Mouse (Mus musculus) thymus, postnatal 10 days (tissue): Measurements from ENCODE around the gene Gzmg.
A peak's percentile ranks its signal among the peaks of the same experiment; 100 is the strongest.
"Not testable (repeated sequence)": the region's sequence is repeated elsewhere in the genome, so short reads cannot be mapped to it uniquely, and the experiment has no call there.

ENCODE experiments used
- DNase-seq, 2 experiments: peaks; one replicate each; pipeline ENCODE4 v3.0.0; 2021; ENCODE audit warnings: low spot score in 2 of 2

The Gzmg gene

DNA sequence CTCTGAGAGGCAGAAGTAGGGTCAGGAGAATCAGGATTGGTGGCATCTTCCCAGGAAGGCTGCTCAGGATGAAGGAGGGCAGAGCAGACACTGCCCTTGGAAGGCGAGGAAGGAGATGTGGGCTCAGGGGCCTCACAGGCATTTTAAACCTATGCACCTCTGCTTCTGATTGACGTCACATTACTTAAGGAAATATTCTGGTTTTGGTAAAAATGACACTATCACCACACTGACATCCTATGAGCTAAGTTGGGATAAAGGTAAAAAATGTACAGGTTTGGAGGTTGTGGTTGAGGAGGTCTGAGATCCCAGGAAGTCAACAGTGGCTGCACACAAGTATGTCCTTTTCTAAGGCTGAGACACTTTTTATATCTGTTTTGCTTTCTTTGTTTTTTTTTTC lies at the start of gene Gzmg:
Gene Gzmg, minus strand, starts transcription at position 101 of the 400 bp plus-strand sequence.
- DNase-seq, result not testable (repeated sequence)

DNA sequence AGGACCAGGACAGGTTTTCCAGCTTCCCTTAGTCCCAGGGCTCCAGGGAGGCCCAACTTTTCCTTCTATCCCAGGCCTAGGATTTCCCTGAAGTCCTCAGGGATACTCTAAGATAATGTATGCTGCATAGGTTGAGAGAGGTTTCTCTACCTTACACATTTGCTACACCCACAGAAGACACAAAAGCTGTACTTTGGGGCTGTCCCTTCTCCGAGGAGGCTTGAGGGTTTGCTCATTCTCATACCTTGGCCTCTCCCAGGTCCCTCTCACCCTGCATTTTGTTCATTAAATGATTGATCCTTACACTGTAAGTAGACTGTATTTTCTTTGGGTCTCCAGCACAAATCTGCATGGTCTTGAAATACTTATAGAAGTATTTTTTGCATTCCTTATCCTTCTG lies 46.2 kb upstream of the Gzmg start:
- DNase-seq, result no peak

DNA sequence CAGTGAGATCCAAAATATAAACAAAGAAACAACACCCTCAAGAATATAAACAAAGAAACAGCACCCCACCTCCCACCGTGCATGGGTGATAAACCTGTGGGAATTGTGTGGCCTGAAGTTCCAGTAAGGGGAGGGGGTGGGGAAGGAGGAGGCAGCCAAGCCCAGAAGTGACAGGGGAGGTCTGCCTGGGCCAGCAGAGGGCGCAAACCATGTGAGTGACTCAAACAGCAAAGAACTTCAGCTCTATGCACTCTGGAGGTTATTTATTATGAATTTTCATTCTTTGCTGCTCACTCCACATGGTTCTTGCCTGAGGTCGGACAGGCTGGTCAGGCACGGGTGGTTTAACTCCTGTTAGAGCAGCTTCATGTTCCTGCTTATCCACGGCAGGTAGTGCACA lies 45.6 kb upstream of the Gzmg start:
- peak in 1 of 2 experiments; percentile 50 for DNase-seq

DNA sequence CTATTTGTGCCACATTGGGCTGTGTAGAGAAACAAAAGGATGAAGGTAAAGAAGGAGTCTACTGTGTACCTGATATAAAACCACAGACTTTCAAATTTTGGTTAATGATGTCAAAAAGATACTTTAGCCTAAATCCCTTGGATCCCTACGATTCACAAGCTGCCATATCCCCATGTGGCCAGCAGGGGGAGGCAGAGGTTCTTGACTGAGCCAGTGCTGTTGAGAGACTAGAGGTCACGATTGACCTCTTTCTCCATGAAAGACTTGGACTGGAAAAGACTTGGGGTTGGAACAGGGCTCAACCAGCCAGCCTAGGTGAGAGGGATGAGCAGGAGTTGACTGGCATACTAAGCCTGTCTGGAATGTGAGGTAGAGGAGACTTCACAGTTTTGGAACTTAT lies 44.6 kb upstream of the Gzmg start:
- peak; percentile 29 to 66 for DNase-seq

DNA sequence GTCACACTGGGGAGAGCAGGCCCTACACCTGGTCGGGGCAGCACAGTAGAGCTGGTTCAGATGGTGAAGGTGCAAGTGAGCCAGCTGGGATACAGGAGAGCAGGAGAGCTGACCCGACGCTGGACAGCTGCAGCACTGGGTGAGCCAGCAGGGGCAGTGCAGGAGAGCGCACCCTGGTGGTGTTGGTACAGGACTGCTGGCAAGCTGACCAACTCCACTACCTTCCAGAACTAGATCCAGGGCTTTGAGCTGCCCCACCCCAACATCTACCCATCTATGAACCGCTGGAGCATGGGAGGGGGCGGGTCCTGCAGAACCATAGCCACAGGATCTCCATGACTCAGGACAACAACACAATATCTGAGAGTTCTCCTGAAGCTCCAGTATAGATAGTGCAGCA lies 27.6 kb upstream of the Gzmg start:
- peak in 1 of 2 experiments; percentile 10 for DNase-seq

DNA sequence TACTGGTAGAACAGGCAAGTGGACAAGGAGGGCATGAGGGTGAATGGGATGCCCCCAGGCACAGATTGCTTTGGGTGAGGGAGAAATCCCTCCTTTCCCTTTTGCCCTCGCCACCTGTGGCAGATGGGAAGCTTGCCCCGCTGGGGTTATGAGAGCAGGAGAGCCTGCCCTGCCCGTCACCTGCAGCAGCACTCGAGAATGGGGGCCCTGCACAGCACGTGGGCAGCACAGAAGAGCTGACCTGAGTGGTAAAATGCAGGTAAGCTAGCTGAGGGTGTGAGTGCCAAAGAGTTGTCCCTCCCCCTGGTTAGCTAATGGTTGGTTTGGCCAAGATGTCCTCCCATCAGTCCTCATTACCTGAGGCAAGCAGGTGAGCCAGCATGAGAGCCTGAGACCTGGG lies 27.1 kb upstream of the Gzmg start:
- DNase-seq, result no peak

DNA sequence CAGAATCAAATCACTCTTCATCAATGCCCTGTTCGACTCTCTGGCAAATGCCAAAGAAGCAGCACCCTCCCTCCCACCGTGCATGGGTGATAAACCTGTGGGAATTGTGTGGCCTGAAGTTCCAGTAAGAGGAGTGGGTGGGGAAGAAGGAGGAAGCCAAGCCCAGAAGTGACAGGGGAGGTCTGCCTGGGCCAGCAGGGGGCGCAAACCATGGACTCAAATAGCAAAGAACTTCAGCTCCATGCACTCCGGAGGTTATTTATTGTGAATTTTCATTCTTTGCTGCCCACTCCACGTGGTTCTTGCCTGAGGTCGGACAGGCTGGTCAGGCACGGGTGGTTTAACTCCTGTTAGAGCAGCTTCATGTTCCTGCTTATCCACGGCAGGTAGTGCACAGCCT lies 18.3 kb upstream of the Gzmg start:
- peak in 1 of 2 experiments; percentile 51 for DNase-seq

DNA sequence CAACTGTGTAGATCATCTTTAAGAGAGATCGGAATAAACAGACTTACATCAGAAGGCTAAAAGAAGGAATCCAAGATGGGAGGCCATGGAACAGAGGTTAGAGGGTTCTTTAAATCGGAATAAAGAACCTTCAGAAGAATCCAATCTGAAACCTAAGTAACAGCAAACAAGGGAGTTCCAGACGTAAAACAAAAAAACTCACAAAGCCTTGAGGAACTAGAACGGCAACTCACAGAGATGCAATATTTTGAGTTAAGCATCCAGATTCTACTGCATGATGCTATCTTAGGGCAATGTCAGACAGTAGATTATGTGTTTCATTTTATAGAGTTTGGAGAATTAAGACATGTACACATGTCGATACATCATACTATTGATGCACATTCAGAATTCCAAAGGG lies 15.1 kb upstream of the Gzmg start, which contains the start of gene Gzmn:
Gene Gzmn, minus strand, starts transcription at position 101 of the 400 bp plus-strand sequence.
- DNase-seq, result no peak

DNA sequence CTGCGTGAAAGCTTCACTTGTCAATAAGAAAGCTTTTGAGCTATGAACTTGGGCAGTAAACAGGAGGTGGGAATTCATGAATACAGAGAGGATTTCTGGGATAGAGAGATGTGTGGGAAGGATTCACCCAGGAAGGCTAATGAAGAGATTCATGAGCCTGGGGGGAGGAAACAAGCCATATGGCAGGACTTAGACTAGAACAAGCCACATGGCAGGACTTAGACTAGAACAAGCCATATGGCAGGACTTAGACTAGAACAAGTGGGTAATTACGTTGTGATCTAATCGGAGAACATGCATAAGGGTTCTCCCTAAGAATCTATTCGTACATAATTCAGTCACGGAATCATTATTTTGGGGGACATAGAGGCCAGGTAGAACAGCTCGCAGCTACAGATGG lies 14.0 kb upstream of the Gzmg start:
- no peak for DNase-seq

DNA sequence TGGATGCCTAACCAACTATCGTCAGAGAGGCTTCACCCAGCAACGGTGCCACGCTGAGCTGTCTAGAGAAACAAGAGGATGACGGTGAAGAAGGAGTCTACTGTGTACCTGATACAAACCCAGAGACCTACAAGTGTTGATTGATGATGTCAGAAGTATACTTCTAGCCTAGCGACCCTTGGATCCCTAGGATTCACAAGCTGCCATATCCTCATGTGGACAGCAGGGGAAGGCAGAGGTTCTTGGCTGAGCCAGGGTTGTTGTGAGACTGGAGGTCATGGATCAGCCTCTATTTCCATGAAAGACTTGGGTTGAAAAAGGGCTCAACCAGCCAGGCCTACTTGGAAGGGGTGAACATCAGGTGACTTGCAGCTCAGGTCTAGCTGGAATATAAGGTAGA lies 13.4 kb upstream of the Gzmg start:
- DNase-seq, result no peak

DNA sequence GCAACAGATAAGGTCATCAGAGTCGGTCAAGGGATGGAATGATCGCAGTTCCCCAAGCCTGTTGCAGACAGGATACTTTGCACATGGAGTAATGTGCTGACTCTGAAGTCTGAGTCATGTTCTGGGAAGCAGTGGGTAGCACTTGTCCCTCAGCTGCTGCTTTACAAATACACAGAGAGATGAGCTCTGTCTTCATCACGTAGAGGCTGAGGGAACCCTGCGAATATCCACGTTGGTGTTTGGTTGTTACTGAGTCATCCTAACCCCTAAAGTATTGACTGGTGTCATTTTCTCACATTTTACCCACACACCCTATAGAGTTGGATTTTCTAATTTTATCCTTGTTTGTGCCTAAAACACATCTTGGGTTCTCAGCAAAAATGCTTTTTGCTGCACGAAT lies 8.6 kb upstream of the Gzmg start:
- no peak for DNase-seq

DNA sequence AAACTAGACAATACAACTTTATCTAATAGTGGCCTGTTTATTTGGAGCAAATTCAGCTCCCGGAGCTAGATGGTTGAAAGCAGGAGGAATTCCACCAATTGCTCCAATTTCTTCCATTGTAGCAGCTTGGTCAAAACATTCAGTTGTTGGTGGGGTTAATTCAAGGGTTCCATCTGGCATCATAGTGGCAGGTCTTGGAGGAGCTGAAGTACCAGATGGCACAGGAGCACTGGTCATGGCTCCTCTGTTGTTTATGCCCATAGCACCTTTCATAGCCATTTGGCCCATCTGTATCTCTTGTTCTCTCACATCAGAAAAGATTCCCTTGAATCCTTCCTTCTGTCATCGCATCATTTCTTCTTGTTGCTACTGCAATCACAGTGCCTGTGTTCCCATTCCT lies 2.7 kb upstream of the Gzmg start:
- no peak for DNase-seq

DNA sequence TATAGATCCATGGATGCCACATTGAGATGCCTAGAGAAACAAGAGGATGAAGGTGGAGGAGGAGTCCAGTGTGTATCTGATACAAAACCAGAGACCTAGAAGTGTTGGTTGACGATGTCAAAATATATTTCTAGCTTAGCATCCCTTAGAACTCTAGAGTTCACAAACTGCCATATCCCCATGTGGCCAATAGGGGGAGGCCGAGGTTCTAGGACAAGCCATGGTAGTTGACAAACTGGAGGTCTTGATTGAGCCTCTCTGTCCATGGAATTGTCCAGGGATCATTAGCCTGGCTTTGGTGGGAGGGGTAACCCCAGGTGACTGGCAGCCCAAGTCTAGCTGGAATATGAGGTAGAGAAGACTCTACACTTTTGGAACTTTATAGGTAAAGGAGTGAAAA lies 4.0 kb downstream of the Gzmg start:
- DNase-seq, result no peak

DNA sequence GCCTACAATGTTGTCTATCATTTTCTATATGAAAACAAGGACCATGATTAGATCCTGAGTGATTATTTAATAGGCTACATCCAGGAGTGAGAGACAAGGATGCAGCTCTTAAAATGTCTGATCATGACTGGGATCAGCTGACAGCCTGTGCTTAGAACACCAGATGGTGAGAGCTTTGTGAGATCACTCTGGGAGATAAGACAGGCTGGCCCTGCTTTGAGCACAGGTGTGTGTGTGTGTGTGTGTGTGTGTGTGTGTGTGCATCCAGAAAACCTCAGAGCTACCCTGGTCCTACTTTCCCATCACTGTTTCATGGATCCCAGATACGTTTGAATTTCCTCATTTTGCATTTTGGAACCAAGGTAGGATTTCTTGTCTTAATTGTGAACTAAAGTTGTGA lies 25.7 kb downstream of the Gzmg start:
- not testable (repeated sequence) for DNase-seq

DNA sequence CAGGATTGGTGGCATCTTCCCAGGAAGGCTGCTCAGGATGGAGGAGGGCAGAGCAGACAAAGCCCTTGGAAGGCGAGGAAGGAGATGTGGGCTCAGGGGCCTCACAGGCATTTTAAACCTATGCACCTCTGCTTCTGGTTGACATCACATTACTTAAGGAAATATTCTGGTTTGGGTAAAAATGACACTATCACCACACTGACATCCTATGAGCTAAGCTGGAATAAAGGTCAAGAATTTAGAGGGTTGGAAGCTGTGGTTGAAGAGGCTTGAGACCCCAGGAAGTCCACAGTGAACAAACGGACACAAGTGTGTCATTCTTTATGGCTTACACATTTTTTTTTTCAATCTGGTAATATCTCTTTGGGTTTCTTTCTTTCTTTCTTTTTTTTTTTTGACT lies 26.9 kb downstream of the Gzmg start, which contains the start of gene Gzmd:
Gene Gzmd, minus strand, starts transcription at position 101 of the 400 bp plus-strand sequence.
- DNase-seq, result not testable (repeated sequence)

DNA sequence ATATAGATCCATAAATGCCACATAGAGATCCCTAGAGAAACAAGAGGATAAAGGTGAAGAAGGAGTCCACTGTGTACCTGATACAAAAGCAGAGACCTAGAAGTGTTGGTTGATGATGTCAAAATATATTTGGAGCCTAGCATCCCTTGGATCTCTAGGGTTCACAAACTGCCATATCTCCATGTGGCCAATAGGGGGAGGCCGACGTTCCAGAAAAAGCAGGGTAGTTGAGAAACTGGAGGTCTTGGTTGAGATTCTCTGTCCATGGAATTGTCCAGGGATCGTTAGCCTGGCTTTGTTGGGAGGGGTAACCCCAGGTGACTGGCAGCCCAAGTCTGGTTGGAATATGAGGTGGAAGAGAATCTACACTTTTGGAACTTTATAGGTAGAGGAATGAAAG lies 31.0 kb downstream of the Gzmg start:
- no peak for DNase-seq

DNA sequence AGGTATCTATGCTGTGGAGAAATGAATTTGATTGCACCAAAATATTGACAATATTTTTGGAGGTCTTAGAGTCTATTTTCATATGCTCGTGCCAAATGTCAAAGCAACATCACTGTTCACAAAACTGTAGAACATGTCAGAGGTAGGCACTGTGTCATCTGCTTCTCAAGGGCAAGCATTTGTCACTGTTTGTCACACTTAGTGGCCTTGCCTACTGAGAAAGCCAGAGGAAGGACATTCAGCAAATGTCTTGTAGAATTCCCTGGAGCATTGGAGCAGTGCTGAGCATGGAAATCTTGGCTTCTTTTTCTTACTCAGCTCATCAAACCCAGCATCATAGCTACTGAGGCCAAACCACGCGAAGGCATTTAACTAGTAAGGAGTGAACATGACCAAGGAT lies 35.9 kb downstream of the Gzmg start:
- DNase-seq, result no peak

DNA sequence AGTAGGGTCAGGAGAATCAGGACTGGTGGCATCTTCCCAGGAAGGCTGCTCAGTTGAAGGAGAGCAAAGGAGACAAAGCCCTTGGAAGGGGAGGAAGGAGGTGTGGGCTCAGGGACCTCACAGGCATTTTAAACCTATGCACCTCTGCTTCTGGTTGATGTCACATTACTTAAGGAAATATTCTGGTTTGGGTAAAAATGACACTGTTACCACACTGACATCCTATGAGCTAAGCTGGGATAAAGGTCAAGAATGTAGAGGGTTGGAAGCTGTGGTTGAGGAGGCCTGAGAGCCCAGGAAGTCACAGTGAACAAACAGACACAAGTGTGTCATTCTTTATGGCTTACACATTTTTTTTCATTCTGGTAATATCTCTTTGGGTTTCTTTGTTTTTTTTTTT lies 38.9 kb downstream of the Gzmg start, which contains the start of gene Gzme:
Gene Gzme, minus strand, starts transcription at position 101 of the 400 bp plus-strand sequence.
- DNase-seq, result no peak

DNA sequence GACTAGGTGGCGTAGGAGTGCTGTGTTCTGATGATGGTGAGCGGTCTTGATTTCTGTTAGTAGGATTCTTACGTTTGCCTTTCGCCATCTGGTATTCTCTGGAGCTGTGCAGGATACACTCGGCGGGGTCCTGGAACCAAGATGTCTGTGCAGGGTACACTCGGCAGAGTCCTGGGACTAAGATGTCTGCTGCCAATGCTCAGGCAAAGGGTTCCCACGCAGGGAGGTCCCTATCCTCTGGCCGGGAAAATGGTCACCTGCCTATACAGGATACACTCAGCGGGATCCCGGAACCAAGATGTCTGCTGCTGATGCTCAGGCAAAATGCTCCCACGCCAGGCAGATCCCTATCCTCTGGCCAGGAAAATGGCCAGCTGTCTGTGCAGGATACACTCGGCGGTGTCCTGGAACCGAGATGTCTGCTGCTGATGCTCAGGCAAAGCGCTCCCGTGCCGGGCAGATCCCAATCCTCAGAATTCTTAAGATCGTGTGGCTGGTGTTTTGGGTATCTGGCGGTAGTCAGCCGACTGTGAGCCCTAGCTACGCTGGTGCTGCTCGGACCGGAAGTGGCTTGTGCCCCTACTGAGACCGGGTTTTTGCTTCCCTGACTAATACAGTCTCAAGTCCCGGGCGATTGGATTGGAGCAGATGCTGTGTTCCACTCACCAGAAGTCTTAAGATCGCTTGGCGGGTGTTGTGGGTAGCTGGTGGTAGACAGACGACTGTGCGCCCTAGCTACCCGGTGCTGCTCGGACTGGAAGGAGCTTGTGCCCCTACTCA lies 43.7 kb downstream of the Gzmg start:
- DNase-seq, result not testable (repeated sequence)
